Mouse (Mus musculus) olfactory bulb, adult 2 months (tissue): ENCODE measurements around the gene Rsbn1l.

ENCODE experiments used
- CTCF ChIP-seq: fragments of 200-500 bp; IDR thresholded peaks from 2 replicates; pipeline ENCODE4 v1.5.1; 2012; ENCODE audit warnings: low read depth, mild to moderate bottlenecking, low read length, moderate library complexity; ENCODE audit not compliant: insufficient read depth
- POLR2A ChIP-seq: fragments of 200-500 bp; IDR thresholded peaks from 2 replicates; pipeline ENCODE4 v1.6.1; 2012; ENCODE audit warnings: mild to moderate bottlenecking, low read depth, low read length, moderate library complexity; ENCODE audit not compliant: insufficient read depth

GRCm38 (mm10) chr5:20960927-20961326 is 4.7 kb upstream of the Rsbn1l start:
- TF ChIP-seq CTCF: no peak
- TF ChIP-seq POLR2A: no peak
